Mouse (Mus musculus) olfactory bulb, adult 2 months (tissue): ENCODE data around the gene Endod1.

Experiments used
- CTCF ChIP-seq: fragments of 200-500 bp; IDR thresholded peaks from 2 replicates; pipeline ENCODE4 v1.5.1; 2012; ENCODE audit warnings: low read depth, mild to moderate bottlenecking, low read length, moderate library complexity; ENCODE audit not compliant: insufficient read depth
- POLR2A ChIP-seq: fragments of 200-500 bp; IDR thresholded peaks from 2 replicates; pipeline ENCODE4 v1.6.1; 2012; ENCODE audit warnings: mild to moderate bottlenecking, low read depth, low read length, moderate library complexity; ENCODE audit not compliant: insufficient read depth

- TF ChIP-seq CTCF: no peak
- TF ChIP-seq POLR2A: no peak
Observed at GRCm38 (mm10) chr9:14409153-14409552, 27.8 kb upstream of the Endod1 start.
